ENCODE assay signal across 8 mouse cellular contexts in genomic region chr9:59281871-59282682, GRCm38 (mm10). TPM values are rescaled to one million over a fixed set of nuclear protein-coding genes. Genes with fewer than 3 reads are reported as not detected.
DNase-seq lines count a peak whose midpoint lies in the region; ATAC-seq and TF ChIP-seq lines count a peak whose summit lies in the region.

No protein-coding gene starts in this region.

- peak overlapping the region; percentile 10 to 40 (median 21) for H3K4me3 ChIP-seq in CH12.LX (replicated peaks in 1 of 3; ENCODE audit: low read depth in 2 of 3, low read length in 2 of 3, poor library complexity in 1 of 3)
- H3K4me3 ChIP-seq in forebrain, embryonic 13.5 days = 0 out of 2 replicates have a peak overlapping the region, but pooled peaks have one; percentile 2
- H3K4me3 ChIP-seq in heart, postnatal 0 days (ENCODE audit: low read depth, low read length) = no peak overlapping the region
- no peak overlapping the region for H3K4me3 ChIP-seq in liver, embryonic 16.5 days (ENCODE audit: low read depth, low read length)
- no peak overlapping the region for H3K4me3 ChIP-seq in neural tube, embryonic 13.5 days
- no peak overlapping the region for H3K4me3 ChIP-seq in stomach, postnatal 0 days (ENCODE audit: low read depth, low read length)

- peak overlapping the region; percentile 23; the same call in 1 of the 2 replicates for H3K4me2 ChIP-seq in CH12.LX (ENCODE audit: insufficient read depth, low read depth, poor library complexity, severe bottlenecking)
- peak overlapping the region; percentile 33 for H3K4me2 ChIP-seq in forebrain, embryonic 13.5 days
- peak overlapping the region; percentile 30; the same call in 1 of the 2 replicates for H3K4me2 ChIP-seq in heart, postnatal 0 days (ENCODE audit: low read depth, low read length)
- no peak overlapping the region for H3K4me2 ChIP-seq in liver, embryonic 16.5 days (ENCODE audit: low read depth, low read length)
- peak overlapping the region; percentile 37 for H3K4me2 ChIP-seq in neural tube, embryonic 13.5 days
- H3K4me2 ChIP-seq in stomach, postnatal 0 days (replicated peaks; ENCODE audit: low read depth) = 0 out of 2 replicates have a peak overlapping the region, but pooled peaks have one; percentile 17

- H3K79me2 ChIP-seq in CH12.LX (replicated peaks; ENCODE audit: control insufficient read depth, extremely low read depth, insufficient read depth, poor library complexity, severe bottlenecking) = no peaks in the 10 kb centered on the region

- no peak for TF ChIP-seq POLR2A in CH12.LX (IDR thresholded peaks at IDR 0.05; ENCODE audit: low read depth, low read length)

- in situ Hi-C loops in CH12.LX (cut with MboI; ENCODE audit: low pct_ligation_motif_present, low pct_unique_long_range_greater_than_20kb, low sequenced_read_pairs) = loop anchor here (10.0 to 25.0 kb wide), 2 partner anchors 267 to 720 kb away; partner anchors contain the start of gene Cd276

- H3K27me3 ChIP-seq in CH12.LX (replicated peaks) = no peaks in the 10 kb centered on the region
- no peaks in the 10 kb centered on the region for H3K27me3 ChIP-seq in forebrain, embryonic 13.5 days
- no peaks in the 10 kb centered on the region for H3K27me3 ChIP-seq in heart, postnatal 0 days (ENCODE audit: control insufficient read depth, insufficient read depth, low read length)
- H3K27me3 ChIP-seq in liver, embryonic 16.5 days (ENCODE audit: control insufficient read depth, insufficient read depth, low read depth, low read length) = no peaks in the 10 kb centered on the region
- no peaks in the 10 kb centered on the region for H3K27me3 ChIP-seq in neural tube, embryonic 13.5 days
- no peaks in the 10 kb centered on the region for H3K27me3 ChIP-seq in stomach, postnatal 0 days (ENCODE audit: control insufficient read depth, insufficient read depth, low read length)

- H3K4me1 ChIP-seq in CH12.LX (ENCODE audit: control insufficient read depth in 1 of 2, insufficient read depth in 2 of 2) = peaks cover 2 to 11% of the 10 kb centered on the region in 2 experiments; a peak in 3 of 4 replicates
- peaks cover 14% of the 10 kb centered on the region for H3K4me1 ChIP-seq in forebrain, embryonic 13.5 days
- no peaks in the 10 kb centered on the region for H3K4me1 ChIP-seq in heart, postnatal 0 days (ENCODE audit: control insufficient read depth, insufficient read depth)
- H3K4me1 ChIP-seq in liver, embryonic 16.5 days (ENCODE audit: control insufficient read depth, low read depth, low read length) = peaks cover 18% of the 10 kb centered on the region
- peaks cover 16% of the 10 kb centered on the region for H3K4me1 ChIP-seq in neural tube, embryonic 13.5 days (replicated peaks)
- H3K4me1 ChIP-seq in stomach, postnatal 0 days (replicated peaks; ENCODE audit: control insufficient read depth, insufficient read depth) = no peaks in the 10 kb centered on the region

- peak; percentile 80 for ATAC-seq in forebrain, embryonic 13.5 days
- ATAC-seq in heart, postnatal 0 days (ENCODE audit: insufficient read depth, low read depth) = peak; percentile 76; the same call in 1 of the 2 replicates
- 0 out of 2 replicates have a peak, but pooled peaks have one; percentile 37 for ATAC-seq in liver, embryonic 16.5 days (ENCODE audit: low read depth)
- peak; percentile 69 for ATAC-seq in neural tube, embryonic 13.5 days (ENCODE audit: low read depth)
- peak; percentile 83 for ATAC-seq in stomach, postnatal 0 days (ENCODE audit: low FRiP score, low TSS enrichment)

- H3K27ac ChIP-seq in CH12.LX (ENCODE audit: insufficient read depth, low read depth) = no peak overlapping the region
- 0 out of 2 replicates have a peak overlapping the region, but pooled peaks have one; percentile 33 for H3K27ac ChIP-seq in forebrain, embryonic 13.5 days
- no peak overlapping the region for H3K27ac ChIP-seq in heart, postnatal 0 days (ENCODE audit: low read depth)
- H3K27ac ChIP-seq in liver, embryonic 16.5 days (ENCODE audit: low read length) = no peak overlapping the region
- H3K27ac ChIP-seq in neural tube, embryonic 13.5 days (replicated peaks) = no peak overlapping the region
- H3K27ac ChIP-seq in stomach, postnatal 0 days (replicated peaks) = no peak overlapping the region

- TF ChIP-seq CTCF in CH12.LX (conservative IDR thresholded peaks at IDR 0.05 in 1 of 2, IDR thresholded peaks at IDR 0.05 in 1 of 2; ENCODE audit: low read depth in 2 of 2, low read length in 2 of 2) = peak; percentile 40 to 81; a peak in 3 of 4 replicates
- TF ChIP-seq CTCF in heart, postnatal 0 days (IDR thresholded peaks at IDR 0.05; ENCODE audit: low read depth) = peak; percentile 80
- peak; percentile 91 for TF ChIP-seq CTCF in stomach, postnatal 0 days (IDR thresholded peaks at IDR 0.05; ENCODE audit: low read depth)

- no peaks in the 10 kb centered on the region for H3K36me3 ChIP-seq in CH12.LX (replicated peaks in 1 of 2; ENCODE audit: control insufficient read depth in 1 of 2, insufficient read depth in 1 of 2, low read length in 1 of 2)
- H3K36me3 ChIP-seq in forebrain, embryonic 13.5 days (ENCODE audit: poor library complexity, severe bottlenecking) = no peaks in the 10 kb centered on the region
- H3K36me3 ChIP-seq in heart, postnatal 0 days (replicated peaks; ENCODE audit: control insufficient read depth, insufficient read depth, low read length) = no peaks in the 10 kb centered on the region
- no peaks in the 10 kb centered on the region for H3K36me3 ChIP-seq in liver, embryonic 16.5 days (ENCODE audit: control insufficient read depth, insufficient read depth)
- no peaks in the 10 kb centered on the region for H3K36me3 ChIP-seq in neural tube, embryonic 13.5 days
- no peaks in the 10 kb centered on the region for H3K36me3 ChIP-seq in stomach, postnatal 0 days (ENCODE audit: control insufficient read depth, insufficient read depth, low read length)

- peak; percentile 71 for DNase-seq in CH12.LX (ENCODE audit: extremely low read depth)
- DNase-seq in c-Kit-positive CD71-negative TER-119-negative erythroid progenitor cells, embryonic 14.5 days (ENCODE audit: low read depth) = peak; percentile 44
- peak; percentile 49 for DNase-seq in heart, postnatal 0 days (ENCODE audit: low spot score)
- DNase-seq in kidney, postnatal 36 days = peak; percentile 72 to 88
- DNase-seq in stomach, postnatal 0 days (ENCODE audit: low spot score) = peak; percentile 88

- dilution Hi-C loops in CH12.LX (cut with MboI; ENCODE audit: extremely low pct_ligation_motif_present, extremely low pct_unique_long_range_greater_than_20kb, low sequenced_read_pairs) = no loop called here

- peak; percentile 72 for TF ChIP-seq RAD21 in CH12.LX (IDR thresholded peaks at IDR 0.05; ENCODE audit: low read depth, low read length)

- WGBS in forebrain, embryonic 13.5 days = 46% methylated on average over 18 of the region's 27 CpGs
- 53% methylated on average over 17 of the region's 27 CpGs for WGBS in heart, postnatal 0 days
- 38% methylated on average over 27 of the region's 27 CpGs for WGBS in liver, embryonic 16.5 days (ENCODE audit: insufficient replicate concordance)
- WGBS in neural tube, embryonic 13.5 days = 37% methylated on average over 25 of the region's 27 CpGs
- WGBS in stomach, postnatal 0 days = 30% methylated on average over 26 of the region's 27 CpGs

- no peak for TF ChIP-seq EP300 in CH12.LX (IDR thresholded peaks at IDR 0.05; ENCODE audit: low read length)
- no peak for TF ChIP-seq EP300 in heart, postnatal 0 days (IDR thresholded peaks at IDR 0.05; ENCODE audit: low read depth)
- TF ChIP-seq EP300 in stomach, postnatal 0 days (optimal IDR thresholded peaks at IDR 0.05) = no peak

- no peak overlapping the region for H3K9ac ChIP-seq in CH12.LX (ENCODE audit: insufficient read depth, low read depth)
- no peak overlapping the region for H3K9ac ChIP-seq in forebrain, embryonic 13.5 days
- no peak overlapping the region for H3K9ac ChIP-seq in heart, postnatal 0 days (replicated peaks; ENCODE audit: low read depth, low read length)
- H3K9ac ChIP-seq in liver, embryonic 16.5 days (ENCODE audit: low read depth, low read length) = no peak overlapping the region
- peak overlapping the region; percentile 31; the same call in 1 of the 2 replicates for H3K9ac ChIP-seq in neural tube, embryonic 13.5 days
- H3K9ac ChIP-seq in stomach, postnatal 0 days (ENCODE audit: low read length) = no peak overlapping the region

- no peaks in the 10 kb centered on the region for H3K9me3 ChIP-seq in CH12.LX (replicated peaks; ENCODE audit: low read length)
- no peaks in the 10 kb centered on the region; the same call in 1 of the 2 replicates for H3K9me3 ChIP-seq in forebrain, embryonic 13.5 days (replicated peaks)
- H3K9me3 ChIP-seq in heart, postnatal 0 days (replicated peaks; ENCODE audit: control insufficient read depth, low read length) = no peaks in the 10 kb centered on the region
- H3K9me3 ChIP-seq in liver, embryonic 16.5 days (replicated peaks; ENCODE audit: control insufficient read depth, low read length) = no peaks in the 10 kb centered on the region
- no peaks in the 10 kb centered on the region for H3K9me3 ChIP-seq in neural tube, embryonic 13.5 days
- no peaks in the 10 kb centered on the region for H3K9me3 ChIP-seq in stomach, postnatal 0 days (ENCODE audit: control insufficient read depth, low read length)

TF ChIP-seq in CH12.LX, 34 proteins besides CTCF, POLR2A, EP300 and RAD21 (continues in another document):
- no peak for TF ChIP-seq SIN3A (IDR thresholded peaks at IDR 0.05; ENCODE audit: low read length)
- TF ChIP-seq SMC3 (IDR thresholded peaks at IDR 0.05; ENCODE audit: low read depth, low read length) = peak; percentile 67
- peak; percentile 16; the same call in 1 of the 2 replicates for TF ChIP-seq NELFE (IDR thresholded peaks at IDR 0.05; ENCODE audit: low read depth, low read length)
- no peak for TF ChIP-seq TCF12 (IDR thresholded peaks at IDR 0.05; ENCODE audit: low read depth, low read length)
- no peak for TF ChIP-seq MAFK (IDR thresholded peaks at IDR 0.05; ENCODE audit: insufficient replicate concordance, low read length)
- peak; percentile 40; the same call in 1 of the 2 replicates for TF ChIP-seq ELF1 (IDR thresholded peaks at IDR 0.05; ENCODE audit: low read depth, low read length)
- no peak for TF ChIP-seq USF1 (IDR thresholded peaks at IDR 0.05; ENCODE audit: low read depth, low read length)
- no peak for TF ChIP-seq ZKSCAN1 (IDR thresholded peaks at IDR 0.05; ENCODE audit: borderline replicate concordance, low read depth, low read length)
- TF ChIP-seq MXI1 (IDR thresholded peaks at IDR 0.05; ENCODE audit: low read depth, low read length) = no peak

RNA-seq across cellular contexts. Expression of gene Adpgk, which starts 9.3 kb away (rescaled TPM):
- total RNA-seq in CH12.LX (2012; rRNA removed) (41.3 and 45.2 TPM in 2 replicates), CH12.LX (2014; rRNA removed) (57.4 and 68.7 TPM in 2 replicates)
- 43.6 and 48.4 TPM in 2 replicates for polyA plus RNA-seq in CH12.LX (2012; ENCODE audit: insufficient read length, low read depth)
- 20.8 and 20.9 TPM in 2 replicates for polyA plus RNA-seq in forebrain, embryonic 13.5 days (2015; fragmentation: Nextera tagmentation; extraction: Ambion mirVana)
- total RNA-seq in heart, postnatal 0 days (2014; rRNA removed; ENCODE audit: low replicate concordance) = 17.4 and 18.4 TPM in 2 replicates
- polyA plus RNA-seq in heart, postnatal 0 days (2015; fragmentation: Nextera tagmentation; extraction: Ambion mirVana) = 10.1 and 11.1 TPM in 2 replicates
- 24.2 and 32.2 TPM in 2 replicates for polyA plus RNA-seq in liver, embryonic 16.5 days (2015; fragmentation: Nextera tagmentation; extraction: Ambion mirVana)
- polyA plus RNA-seq in neural tube, embryonic 13.5 days (2015; fragmentation: Nextera tagmentation; extraction: Ambion mirVana) = 27.3 and 28.1 TPM in 2 replicates
- 14.8 and 16.0 TPM in 2 replicates for polyA plus RNA-seq in stomach, postnatal 0 days (2015; fragmentation: Nextera tagmentation; extraction: Ambion mirVana)

Comparison
In these comparisons a context has a peak if more than half of its experiments do, and no peak if none do; other contexts are left out.
1. H3K4me3 ChIP-seq: peak in CH12.LX (3 of 3) and forebrain, embryonic 13.5 days (single experiment); none in heart, postnatal 0 days (single experiment), liver, embryonic 16.5 days (single experiment), neural tube, embryonic 13.5 days (single experiment) and stomach, postnatal 0 days (single experiment).
2. Peak in every context shown above with its lines, with median percentiles within 50 percentile points of each other: DNase-seq, CTCF ChIP-seq and ATAC-seq.